Mouse (Mus musculus): ENCODE data around the gene Coasy. TPM values are rescaled to one million over a fixed set of nuclear protein-coding genes. Genes with fewer than 3 reads are reported as not detected.

The Coasy gene
- 37.9 and 41.3 TPM in 2 replicates for polyA plus RNA-seq (2014; fragmentation: Nextera tagmentation; extraction: Ambion mirVana)

DNA sequence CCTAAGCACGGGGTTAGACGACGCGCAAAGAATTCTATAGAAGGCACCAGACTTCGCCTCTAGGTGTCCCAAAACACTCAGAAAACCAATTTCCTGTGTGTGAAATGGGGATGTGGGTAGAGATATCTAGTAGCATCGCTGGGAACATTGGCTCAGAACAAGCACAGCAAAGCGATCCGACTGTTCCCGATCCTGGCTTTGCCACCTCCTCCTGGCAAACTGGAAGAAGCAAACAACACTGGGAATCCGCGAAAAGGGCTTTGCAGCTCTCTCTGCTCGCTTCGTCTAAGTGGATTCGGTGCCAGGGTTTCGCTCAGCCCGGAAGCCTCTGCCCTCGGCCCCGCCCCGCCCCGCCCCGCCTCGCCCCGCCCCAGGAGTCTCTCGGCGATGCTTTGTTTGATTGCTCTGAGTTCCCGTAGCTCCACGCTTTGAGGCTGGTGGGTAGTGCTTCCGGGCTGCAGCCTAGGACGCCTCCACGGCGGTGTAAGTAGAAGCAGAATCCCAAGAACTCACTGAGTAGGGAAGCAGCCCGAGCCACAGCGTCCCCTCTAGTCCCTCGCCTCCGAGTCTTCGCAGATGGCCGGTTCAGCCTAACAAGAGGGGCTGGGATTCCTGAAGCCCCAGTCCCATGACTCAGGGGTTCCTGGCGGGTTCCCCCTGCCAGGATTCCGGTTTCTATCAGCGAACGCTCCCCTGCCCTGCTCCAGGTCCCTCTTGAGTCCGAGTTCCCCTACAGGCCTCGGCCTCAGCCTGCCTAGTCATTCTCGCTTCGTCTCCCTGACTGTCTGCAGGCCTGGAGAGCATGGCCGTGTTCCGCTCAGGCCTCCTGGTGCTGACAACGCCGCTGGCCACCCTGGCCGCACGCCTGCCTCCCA lies at the start of gene Coasy:
TSS of gene Coasy (plus strand) at position 358 of the 875 bp plus-strand sequence.
- WGBS, result under 1% methylated on average over 51 of the region's 51 CpGs
- H3K9me3 ChIP-seq (ENCODE audit: control insufficient read depth, low read depth, low read length), result no peaks in the 10 kb centered on the region
- H3K27ac ChIP-seq (ENCODE audit: low read length), result peak within 1 kb of the TSS; percentile 84
- peak; percentile 89 for ATAC-seq (ENCODE audit: insufficient number of reproducible peaks, insufficient read depth, low FRiP score, low read depth)
- peaks cover 27% of the 10 kb centered on the region for H3K4me1 ChIP-seq (ENCODE audit: control insufficient read depth, insufficient read depth, low read length)
- no peaks in the 10 kb centered on the region for H3K36me3 ChIP-seq (ENCODE audit: control insufficient read depth, insufficient read depth, low read length)
- H3K4me2 ChIP-seq (replicated peaks; ENCODE audit: low read depth, low read length), result peak within 1 kb of the TSS; percentile 98
- H3K27me3 ChIP-seq (ENCODE audit: control insufficient read depth, insufficient read depth, low read length), result peaks cover 27% of the 10 kb centered on the region
- H3K9ac ChIP-seq (replicated peaks; ENCODE audit: low read depth, low read length), result peak within 1 kb of the TSS; percentile 73
- H3K4me3 ChIP-seq (ENCODE audit: low read depth, low read length), result peak within 1 kb of the TSS; percentile 70

DNA sequence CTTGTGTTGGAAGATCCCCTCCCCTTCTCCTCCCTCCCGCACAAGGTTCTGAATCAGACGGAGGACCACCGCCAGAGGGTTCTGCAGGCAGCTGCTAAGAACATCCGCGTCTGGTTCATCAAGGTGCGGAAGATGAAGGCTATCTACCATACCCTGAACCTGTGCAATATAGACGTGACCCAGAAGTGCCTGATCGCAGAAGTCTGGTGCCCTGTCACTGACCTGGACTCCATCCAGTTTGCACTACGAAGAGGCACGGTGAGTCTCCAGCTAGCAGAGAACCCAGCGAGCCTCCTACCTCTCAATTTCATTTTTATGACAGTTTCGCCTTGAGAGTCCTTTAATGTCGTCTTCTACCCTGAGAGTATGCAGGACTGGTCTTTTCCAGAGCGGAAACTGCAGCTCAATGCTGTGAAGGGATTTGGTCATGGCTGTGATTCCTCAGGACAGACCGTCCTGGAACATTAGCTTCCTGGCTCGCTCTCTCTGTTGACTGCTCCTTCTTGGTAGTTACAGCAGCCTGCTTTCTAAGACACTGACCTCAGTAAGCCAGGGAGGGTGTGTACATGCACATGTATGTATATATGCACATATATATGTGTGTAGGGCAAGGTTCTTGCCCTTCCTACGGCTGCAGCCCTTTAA lies 48.4 kb upstream of the Coasy start:
- 0 out of 2 replicates have a peak, but pooled peaks cover 3% of the 10 kb centered on the region for H3K4me1 ChIP-seq (ENCODE audit: control insufficient read depth, insufficient read depth, low read length)
- no peak overlapping the region for H3K27ac ChIP-seq (ENCODE audit: low read length)
- no peaks in the 10 kb centered on the region for H3K27me3 ChIP-seq (ENCODE audit: control insufficient read depth, insufficient read depth, low read length)
- no peak overlapping the region for H3K4me3 ChIP-seq (ENCODE audit: low read depth, low read length)
- WGBS, result 94% methylated on average over 17 of the region's 17 CpGs
- peaks cover 43% of the 10 kb centered on the region for H3K36me3 ChIP-seq (ENCODE audit: control insufficient read depth, insufficient read depth, low read length)
- no peaks in the 10 kb centered on the region for H3K9me3 ChIP-seq (ENCODE audit: control insufficient read depth, low read depth, low read length)
- no peak for ATAC-seq (ENCODE audit: insufficient number of reproducible peaks, insufficient read depth, low FRiP score, low read depth)
- H3K9ac ChIP-seq (replicated peaks; ENCODE audit: low read depth, low read length), result no peak overlapping the region
- no peak overlapping the region for H3K4me2 ChIP-seq (replicated peaks; ENCODE audit: low read depth, low read length)

DNA sequence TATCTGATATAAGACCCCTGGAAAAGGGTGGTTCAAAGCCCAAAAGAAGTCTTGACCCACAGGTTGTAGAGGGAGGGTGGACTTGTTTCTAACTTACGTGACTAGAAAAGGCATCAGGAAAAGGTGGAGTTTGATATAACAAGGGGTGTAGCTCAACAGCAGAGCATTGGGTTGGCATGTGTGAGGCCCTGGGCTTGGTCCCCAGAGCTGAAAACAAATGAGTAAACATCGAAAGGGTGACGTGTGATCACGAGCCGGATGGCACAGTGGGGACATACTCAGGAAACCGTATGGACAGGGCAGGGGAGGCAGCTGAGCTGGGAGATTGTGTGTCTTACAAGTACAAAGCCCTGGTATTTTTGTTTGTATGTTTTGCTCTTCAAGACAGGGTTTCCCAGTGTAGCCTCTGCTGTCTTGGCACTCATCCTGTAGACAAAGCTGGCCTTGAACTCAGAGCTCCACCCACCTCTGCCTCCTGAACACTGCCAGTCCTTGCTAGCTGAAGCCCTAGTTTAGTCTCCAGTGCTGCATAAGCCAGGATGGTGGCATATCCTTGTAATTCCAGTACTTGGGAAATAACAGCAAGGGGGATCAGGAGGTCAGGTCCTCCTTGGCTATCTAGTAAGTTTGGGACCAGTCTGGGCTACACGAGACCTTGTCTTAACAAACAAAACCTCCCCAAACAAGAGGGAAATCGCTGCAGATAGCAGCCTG lies 47.6 kb upstream of the Coasy start:
- no peak for ATAC-seq (ENCODE audit: insufficient number of reproducible peaks, insufficient read depth, low FRiP score, low read depth)
- 89% methylated on average over 8 of the region's 8 CpGs for WGBS
- Histone ChIP-seq H3K9me3 (ENCODE audit: control insufficient read depth, low read depth, low read length) (no peaks in the 10 kb centered on the region), H3K4me1 (ENCODE audit: control insufficient read depth, insufficient read depth, low read length) (0 out of 2 replicates have a peak, but pooled peaks cover 3% of the 10 kb centered on the region), H3K27me3 (ENCODE audit: control insufficient read depth, insufficient read depth, low read length) (no peaks in the 10 kb centered on the region), H3K27ac (ENCODE audit: low read length) (no peak overlapping the region), H3K36me3 (ENCODE audit: control insufficient read depth, insufficient read depth, low read length) (peaks cover 46% of the 10 kb centered on the region), H3K4me2 (replicated peaks; ENCODE audit: low read depth, low read length) (no peak overlapping the region), H3K9ac (replicated peaks; ENCODE audit: low read depth, low read length) (no peak overlapping the region), H3K4me3 (ENCODE audit: low read depth, low read length) (no peak overlapping the region)

DNA sequence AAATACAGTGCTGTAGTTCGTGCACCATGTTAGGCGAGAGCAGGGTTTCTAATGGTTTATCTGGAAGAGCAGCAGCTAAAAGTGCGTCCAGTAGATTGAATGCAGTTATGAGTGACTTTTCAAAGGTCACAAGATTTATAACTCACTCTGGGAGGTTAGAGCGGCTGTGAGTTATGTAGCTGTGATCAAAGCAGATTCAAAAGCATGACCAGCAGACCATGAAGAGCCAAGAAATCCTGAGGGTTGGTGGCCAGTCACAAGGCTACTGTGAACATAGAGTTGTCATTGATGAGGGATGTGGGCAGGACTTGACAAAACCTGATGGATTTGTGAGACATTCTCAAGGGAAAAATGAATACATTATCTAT lies 47.1 kb upstream of the Coasy start:
- Histone ChIP-seq H3K36me3 (ENCODE audit: control insufficient read depth, insufficient read depth, low read length) (peaks cover 45% of the 10 kb centered on the region), H3K4me2 (replicated peaks; ENCODE audit: low read depth, low read length) (no peak overlapping the region), H3K27me3 (ENCODE audit: control insufficient read depth, insufficient read depth, low read length) (no peaks in the 10 kb centered on the region), H3K9me3 (ENCODE audit: control insufficient read depth, low read depth, low read length) (no peaks in the 10 kb centered on the region), H3K4me3 (ENCODE audit: low read depth, low read length) (no peak overlapping the region), H3K9ac (replicated peaks; ENCODE audit: low read depth, low read length) (no peak overlapping the region), H3K4me1 (ENCODE audit: control insufficient read depth, insufficient read depth, low read length) (no peaks in the 10 kb centered on the region), H3K27ac (ENCODE audit: low read length) (no peak overlapping the region)
- WGBS, result 84% methylated on average over 4 of the region's 4 CpGs
- no peak for ATAC-seq (ENCODE audit: insufficient number of reproducible peaks, insufficient read depth, low FRiP score, low read depth)

DNA sequence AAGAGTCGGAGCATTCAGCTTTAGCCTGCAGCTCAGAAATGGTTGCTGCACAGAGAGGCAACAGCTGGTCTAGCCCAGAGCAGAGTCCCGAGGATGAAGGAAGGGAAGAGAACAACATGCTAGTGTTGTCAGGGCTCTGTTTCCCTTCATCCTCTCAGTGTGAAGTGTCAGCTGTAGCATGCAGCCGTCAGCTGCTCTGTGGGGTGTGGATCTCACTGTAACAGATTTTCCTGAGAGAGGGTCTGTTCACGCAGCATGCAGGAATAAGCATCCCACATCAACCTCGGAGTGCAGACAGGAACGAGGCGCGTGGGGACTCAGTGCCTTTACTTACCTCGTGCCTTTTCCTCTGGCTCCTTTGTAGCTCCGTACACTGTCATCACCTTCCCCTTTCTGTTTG lies 44.6 kb upstream of the Coasy start:
- peaks cover 48% of the 10 kb centered on the region for H3K36me3 ChIP-seq (ENCODE audit: control insufficient read depth, insufficient read depth, low read length)
- 86% methylated on average over 10 of the region's 10 CpGs for WGBS
- no peaks in the 10 kb centered on the region for H3K9me3 ChIP-seq (ENCODE audit: control insufficient read depth, low read depth, low read length)
- no peak overlapping the region for H3K4me3 ChIP-seq (ENCODE audit: low read depth, low read length)
- no peak overlapping the region for H3K27ac ChIP-seq (ENCODE audit: low read length)
- no peak overlapping the region for H3K9ac ChIP-seq (replicated peaks; ENCODE audit: low read depth, low read length)
- H3K4me2 ChIP-seq (replicated peaks; ENCODE audit: low read depth, low read length), result no peak overlapping the region
- ATAC-seq (ENCODE audit: insufficient number of reproducible peaks, insufficient read depth, low FRiP score, low read depth), result no peak
- no peaks in the 10 kb centered on the region for H3K4me1 ChIP-seq (ENCODE audit: control insufficient read depth, insufficient read depth, low read length)
- H3K27me3 ChIP-seq (ENCODE audit: control insufficient read depth, insufficient read depth, low read length), result no peaks in the 10 kb centered on the region

DNA sequence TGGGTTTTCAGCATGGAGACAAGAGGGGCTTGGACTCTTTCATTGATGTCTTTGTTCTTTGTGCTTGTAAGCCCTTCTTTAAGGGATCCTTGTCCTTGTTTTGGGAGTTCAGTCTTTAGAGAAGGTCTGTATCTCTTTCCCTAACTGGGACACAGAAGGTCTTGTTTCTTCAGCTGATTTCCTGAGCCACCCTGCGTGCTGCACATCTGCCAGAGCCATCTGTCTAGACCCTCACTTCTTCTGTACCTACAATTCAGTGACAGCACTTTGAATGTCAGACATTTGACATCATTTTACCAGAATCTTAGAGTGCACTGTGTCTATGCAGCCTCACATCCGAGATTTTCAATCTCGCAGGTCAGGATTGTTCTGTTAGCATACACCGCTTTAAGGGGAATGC lies 36.5 kb upstream of the Coasy start:
- no peak for ATAC-seq (ENCODE audit: insufficient number of reproducible peaks, insufficient read depth, low FRiP score, low read depth)
- no peak overlapping the region for H3K4me2 ChIP-seq (replicated peaks; ENCODE audit: low read depth, low read length)
- H3K36me3 ChIP-seq (ENCODE audit: control insufficient read depth, insufficient read depth, low read length), result peaks cover 58% of the 10 kb centered on the region
- H3K4me3 ChIP-seq (ENCODE audit: low read depth, low read length), result no peak overlapping the region
- no peak overlapping the region for H3K27ac ChIP-seq (ENCODE audit: low read length)
- no peaks in the 10 kb centered on the region for H3K4me1 ChIP-seq (ENCODE audit: control insufficient read depth, insufficient read depth, low read length)
- WGBS, result 90% methylated on average over 4 of the region's 4 CpGs
- no peaks in the 10 kb centered on the region for H3K9me3 ChIP-seq (ENCODE audit: control insufficient read depth, low read depth, low read length)
- no peaks in the 10 kb centered on the region for H3K27me3 ChIP-seq (ENCODE audit: control insufficient read depth, insufficient read depth, low read length)
- no peak overlapping the region for H3K9ac ChIP-seq (replicated peaks; ENCODE audit: low read depth, low read length)

DNA sequence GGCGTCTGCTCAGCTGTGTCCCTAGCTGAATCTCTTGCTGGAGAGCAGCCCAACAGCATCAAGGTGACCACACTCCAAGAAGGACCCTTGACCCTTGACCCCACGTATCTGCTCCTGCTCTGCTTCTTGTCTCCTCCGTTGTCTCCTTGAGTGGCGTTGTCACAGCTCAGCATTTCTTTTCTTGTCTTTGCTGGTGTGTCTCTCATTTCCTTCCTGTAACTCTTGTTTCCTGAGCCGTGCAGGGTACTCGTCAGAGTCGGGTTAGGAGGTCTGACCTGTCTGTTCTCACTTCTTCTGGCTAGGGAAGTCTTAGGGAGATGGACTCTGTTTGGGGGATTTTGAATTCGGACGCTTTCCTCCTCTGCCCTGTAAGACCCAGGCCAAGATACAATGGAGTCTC lies 35.9 kb upstream of the Coasy start:
- H3K4me3 ChIP-seq (ENCODE audit: low read depth, low read length), result no peak overlapping the region
- no peak overlapping the region for H3K4me2 ChIP-seq (replicated peaks; ENCODE audit: low read depth, low read length)
- H3K4me1 ChIP-seq (ENCODE audit: control insufficient read depth, insufficient read depth, low read length), result no peaks in the 10 kb centered on the region
- no peaks in the 10 kb centered on the region for H3K9me3 ChIP-seq (ENCODE audit: control insufficient read depth, low read depth, low read length)
- no peak overlapping the region for H3K27ac ChIP-seq (ENCODE audit: low read length)
- 66% methylated on average over 9 of the region's 9 CpGs for WGBS
- no peak for ATAC-seq (ENCODE audit: insufficient number of reproducible peaks, insufficient read depth, low FRiP score, low read depth)
- no peak overlapping the region for H3K9ac ChIP-seq (replicated peaks; ENCODE audit: low read depth, low read length)
- no peaks in the 10 kb centered on the region for H3K27me3 ChIP-seq (ENCODE audit: control insufficient read depth, insufficient read depth, low read length)
- H3K36me3 ChIP-seq (ENCODE audit: control insufficient read depth, insufficient read depth, low read length), result peaks cover 56% of the 10 kb centered on the region

DNA sequence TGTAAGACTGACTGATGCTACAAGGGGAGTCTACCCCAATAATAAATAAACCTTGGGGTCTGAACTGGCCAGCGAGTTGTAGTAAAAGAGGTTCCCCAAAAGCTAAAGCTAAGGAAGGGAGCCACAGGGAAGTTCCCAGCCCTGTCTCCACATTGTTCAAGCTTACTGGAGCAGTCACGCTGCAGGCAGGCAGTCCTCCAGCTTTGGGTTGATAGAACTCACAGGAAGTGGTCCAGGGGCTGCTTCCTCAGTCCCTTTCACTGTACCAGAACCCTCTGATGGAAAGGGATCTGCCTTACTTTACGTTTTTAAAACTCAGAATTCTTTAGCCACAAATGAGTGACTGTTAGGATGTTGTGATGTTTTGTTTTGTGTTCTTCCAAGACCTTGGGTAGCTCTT lies 34.9 kb upstream of the Coasy start:
- H3K9ac ChIP-seq (replicated peaks; ENCODE audit: low read depth, low read length), result no peak overlapping the region
- H3K27me3 ChIP-seq (ENCODE audit: control insufficient read depth, insufficient read depth, low read length), result no peaks in the 10 kb centered on the region
- no peak overlapping the region for H3K4me2 ChIP-seq (replicated peaks; ENCODE audit: low read depth, low read length)
- 87% methylated on average over 3 of the region's 3 CpGs for WGBS
- no peaks in the 10 kb centered on the region for H3K9me3 ChIP-seq (ENCODE audit: control insufficient read depth, low read depth, low read length)
- no peak for ATAC-seq (ENCODE audit: insufficient number of reproducible peaks, insufficient read depth, low FRiP score, low read depth)
- H3K4me1 ChIP-seq (ENCODE audit: control insufficient read depth, insufficient read depth, low read length), result no peaks in the 10 kb centered on the region
- no peak overlapping the region for H3K4me3 ChIP-seq (ENCODE audit: low read depth, low read length)
- peaks cover 52% of the 10 kb centered on the region for H3K36me3 ChIP-seq (ENCODE audit: control insufficient read depth, insufficient read depth, low read length)
- H3K27ac ChIP-seq (ENCODE audit: low read length), result no peak overlapping the region
